Mouse (Mus musculus) kidney, postnatal 25 days (tissue): Measurements from ENCODE around the gene Iqschfp.

Experiments used
- DNase-seq, 2 experiments: peaks; one replicate each; pipeline ENCODE4 v3.0.0; 2021; ENCODE audit warnings: mixed read lengths in 2 of 2

Iqschfp gene

DNA sequence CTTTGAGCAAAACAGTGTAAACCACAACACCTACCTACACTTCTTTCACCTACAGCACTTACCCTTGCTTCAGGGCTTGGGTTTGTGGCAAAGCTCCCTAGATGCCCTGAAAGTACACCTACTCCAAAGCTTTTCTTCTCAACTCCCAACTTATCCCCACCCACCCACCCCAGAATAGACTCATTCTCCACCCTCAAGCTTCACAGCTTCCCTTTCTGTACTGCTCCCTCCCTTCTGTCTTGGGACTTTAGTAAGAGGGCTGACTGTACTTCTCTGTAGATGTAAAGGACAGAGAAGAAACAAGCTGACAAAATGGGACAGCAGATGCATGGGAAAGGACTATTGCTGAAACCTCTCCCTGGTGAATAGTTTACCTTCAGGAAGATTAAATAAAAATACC lies 476.0 kb downstream of the Iqschfp start:
- DNase-seq = no peak

DNA sequence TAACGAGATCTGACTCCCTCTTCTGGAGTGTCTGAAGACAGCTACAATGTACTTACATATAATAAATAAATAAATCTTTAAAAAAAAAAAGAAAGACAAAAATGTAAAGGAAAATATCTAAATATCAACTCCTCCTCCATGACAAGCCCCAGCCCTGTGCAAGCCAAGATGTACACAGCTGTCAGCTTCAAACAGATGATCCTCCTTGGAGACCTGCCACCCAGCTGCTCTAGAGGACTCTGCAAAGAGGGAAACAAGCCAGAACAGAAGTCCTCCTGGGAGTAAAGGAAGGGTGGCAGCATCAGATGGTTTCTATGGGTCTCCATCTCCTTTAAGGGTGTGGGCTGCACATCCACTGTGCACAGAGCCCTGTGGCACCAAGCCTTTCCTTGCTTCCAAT lies 480.9 kb downstream of the Iqschfp start:
- DNase-seq = no peak

- DNase-seq = no peak
Measured at GRCm38 (mm10) chr3:68375100-68375508, 483.1 kb downstream of the Iqschfp start.

DNA sequence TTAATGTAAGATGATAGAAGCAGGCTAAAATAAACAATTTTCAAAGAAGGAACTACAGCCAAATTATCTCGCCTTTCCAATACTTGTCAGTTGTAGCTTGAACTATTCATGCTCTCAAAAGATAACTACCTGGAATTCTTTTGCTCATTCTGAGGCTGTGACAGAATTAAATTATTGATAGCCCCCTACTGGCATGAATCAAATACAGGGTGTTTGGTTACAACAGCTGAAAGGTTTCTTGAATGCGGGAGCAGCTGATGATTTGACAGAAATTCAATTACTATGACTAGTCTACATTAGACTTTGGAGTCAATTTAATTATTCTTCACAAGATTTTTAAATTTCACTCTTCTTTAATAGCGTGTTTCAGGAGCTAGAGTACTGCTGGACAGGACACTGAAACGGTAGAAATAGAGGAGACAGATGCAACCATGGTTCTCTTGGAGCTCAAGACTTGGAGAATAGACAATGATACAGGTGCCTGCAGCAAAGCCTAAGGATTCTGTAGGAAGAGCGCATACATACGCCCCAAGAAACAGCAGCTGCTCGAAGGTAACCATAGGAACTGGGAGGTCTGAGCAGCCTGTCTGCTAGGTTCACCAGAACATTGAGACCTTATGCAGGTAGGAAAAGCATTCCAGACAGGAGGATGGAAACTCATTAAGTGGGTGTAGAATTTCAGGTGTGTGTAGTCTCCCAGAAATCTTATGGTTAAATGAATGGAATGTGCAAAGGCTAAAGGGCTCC lies 485.6 kb downstream of the Iqschfp start:
- DNase-seq = no peak

- DNase-seq = no peak
Measured at GRCm38 (mm10) chr3:68378799-68379198, 486.8 kb downstream of the Iqschfp start.

DNA sequence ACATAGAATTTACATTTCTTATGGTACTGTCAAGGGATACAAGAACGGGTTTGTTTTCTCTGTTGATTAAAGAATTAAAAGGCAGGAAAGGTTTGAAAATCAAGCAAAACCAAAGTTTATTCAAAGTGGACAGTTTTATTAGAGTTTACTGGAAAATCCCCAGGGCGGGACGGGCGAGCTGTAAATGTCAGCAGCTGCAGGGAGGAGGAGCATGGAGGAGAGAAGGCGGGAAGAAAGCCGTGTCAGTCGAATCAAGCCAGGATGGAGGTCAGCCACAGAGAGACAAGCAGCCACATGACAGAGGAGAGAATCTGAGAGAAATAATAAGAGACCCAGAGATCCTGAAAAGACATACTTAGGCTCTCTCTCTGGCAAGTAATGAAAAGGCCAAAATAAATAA lies 487.2 kb downstream of the Iqschfp start:
- peak in 1 of 2 experiments; percentile 28 for DNase-seq

DNA sequence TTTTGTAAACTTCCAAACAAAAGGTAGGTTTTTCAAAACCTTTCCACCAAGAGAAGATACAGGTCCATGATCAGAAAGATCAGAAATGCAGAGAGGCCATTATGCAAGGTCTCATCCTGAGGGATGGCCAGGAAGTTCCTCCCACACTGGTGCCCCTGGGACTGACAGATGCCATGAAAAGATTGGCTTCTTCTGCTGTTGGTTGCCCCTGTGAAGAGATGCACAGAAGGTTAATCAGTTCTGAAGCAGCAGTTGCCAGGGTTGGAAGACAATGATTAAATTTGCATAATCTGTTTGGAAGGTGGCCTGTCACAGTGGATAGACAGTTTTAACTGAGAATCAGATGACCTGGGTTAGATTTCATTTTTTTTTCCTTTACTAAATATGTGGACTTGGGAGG lies 491.6 kb downstream of the Iqschfp start:
- DNase-seq = no peak

- DNase-seq = no peak
Measured at GRCm38 (mm10) chr3:68385544-68385943, 493.5 kb downstream of the Iqschfp start.

- DNase-seq = no peak
Measured at GRCm38 (mm10) chr3:68388023-68388422, 496.0 kb downstream of the Iqschfp start.

GRCm38 (mm10) chr3:68393578-68393977 lies 501.5 kb downstream of the Iqschfp start:
- peak; percentile 5 to 43 for DNase-seq

- no peak for DNase-seq
Measured at GRCm38 (mm10) chr3:68398691-68399090, 506.7 kb downstream of the Iqschfp start.

DNA sequence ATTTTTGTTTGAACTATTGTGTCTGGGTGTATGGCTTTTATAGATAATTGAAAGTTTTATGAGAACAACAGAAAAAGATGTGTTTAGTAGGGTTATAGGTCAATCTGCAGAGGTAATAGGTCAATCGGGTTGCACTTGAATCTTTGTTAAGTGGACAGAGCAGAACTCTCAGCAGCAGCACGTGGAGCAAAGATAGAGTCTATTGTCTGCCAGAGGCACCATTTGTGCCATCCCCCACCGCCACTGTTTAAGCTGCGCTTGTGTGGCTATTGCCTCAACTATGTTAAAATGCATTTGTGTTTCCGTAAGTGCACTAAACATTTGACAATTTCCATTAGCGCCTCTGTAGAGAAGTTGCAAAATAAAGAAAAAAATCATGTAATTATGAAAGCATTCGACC lies 508.1 kb downstream of the Iqschfp start:
- no peak for DNase-seq

- no peak for DNase-seq
Measured at GRCm38 (mm10) chr3:68403343-68403742, 511.3 kb downstream of the Iqschfp start.

DNA sequence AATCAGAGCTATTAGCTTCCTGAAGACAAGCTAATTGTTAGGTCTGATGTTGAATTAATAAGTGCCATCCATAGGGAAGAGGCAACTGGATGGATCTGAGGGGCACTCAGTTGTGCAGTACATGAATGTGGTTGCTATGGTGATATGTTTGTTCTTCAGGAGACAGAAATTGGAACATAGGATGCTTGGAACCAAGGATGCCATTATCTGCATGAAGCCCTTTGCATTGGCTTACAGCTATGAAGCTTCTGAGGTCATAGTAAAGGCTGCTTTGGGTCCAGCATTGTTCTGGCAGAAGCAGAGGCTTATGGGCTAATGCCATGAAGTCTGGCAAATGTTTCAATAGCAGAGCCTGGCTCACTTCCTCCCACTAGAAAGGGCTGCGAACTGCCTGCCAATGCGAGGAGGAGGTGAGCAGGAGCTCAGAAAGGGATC lies 511.8 kb downstream of the Iqschfp start:
- no peak for DNase-seq

GRCm38 (mm10) chr3:68405724-68406123 lies 513.7 kb downstream of the Iqschfp start:
- no peak for DNase-seq

DNA sequence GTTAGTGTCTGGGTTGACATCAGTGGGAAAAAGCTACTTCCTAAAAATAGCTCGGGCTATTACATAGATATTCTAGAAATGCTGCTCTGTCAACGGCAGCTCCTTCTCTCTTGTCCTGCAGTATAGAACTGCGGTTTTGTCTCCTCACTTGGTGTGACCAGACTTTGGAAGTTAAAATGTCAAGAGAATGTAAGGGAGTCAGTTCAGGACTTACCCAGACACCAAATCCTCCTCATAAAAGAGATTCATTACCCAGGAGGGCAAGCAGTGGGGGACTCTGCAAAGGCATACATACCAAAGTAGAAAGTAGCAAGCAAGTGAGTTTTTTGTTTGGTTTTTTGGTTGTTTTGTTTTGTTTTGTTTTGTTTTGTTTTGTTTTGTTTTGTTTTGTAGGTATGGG lies 520.2 kb downstream of the Iqschfp start:
- no peak for DNase-seq

- DNase-seq = no peak
Measured at GRCm38 (mm10) chr3:68419792-68420191, 527.8 kb downstream of the Iqschfp start.

GRCm38 (mm10) chr3:68420927-68421326 lies 528.9 kb downstream of the Iqschfp start:
- no peak for DNase-seq

GRCm38 (mm10) chr3:68421849-68422248 lies 529.8 kb downstream of the Iqschfp start:
- no peak for DNase-seq

GRCm38 (mm10) chr3:68428081-68428480 lies 536.0 kb downstream of the Iqschfp start:
- DNase-seq = no peak

DNA sequence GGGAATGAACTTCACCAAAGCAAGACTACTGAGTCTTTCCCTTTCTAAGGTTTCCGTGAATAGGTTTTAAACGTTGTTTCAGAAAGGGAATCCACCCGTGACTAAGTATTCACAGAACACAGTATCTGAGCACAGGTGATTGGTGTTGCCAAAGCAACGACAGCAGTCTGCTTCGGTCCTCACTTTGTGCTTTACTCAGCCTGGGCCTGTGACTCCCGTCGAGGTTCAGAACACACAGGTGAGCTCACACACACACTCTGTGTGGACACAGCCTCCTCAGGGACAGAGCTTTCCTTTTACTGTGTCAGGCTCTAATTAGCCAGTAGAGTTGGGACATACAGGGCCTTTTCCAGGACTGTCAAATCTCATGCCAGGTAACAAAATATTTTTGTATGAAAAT lies 542.4 kb downstream of the Iqschfp start:
- DNase-seq = peak in 1 of 2 experiments; percentile 40

DNA sequence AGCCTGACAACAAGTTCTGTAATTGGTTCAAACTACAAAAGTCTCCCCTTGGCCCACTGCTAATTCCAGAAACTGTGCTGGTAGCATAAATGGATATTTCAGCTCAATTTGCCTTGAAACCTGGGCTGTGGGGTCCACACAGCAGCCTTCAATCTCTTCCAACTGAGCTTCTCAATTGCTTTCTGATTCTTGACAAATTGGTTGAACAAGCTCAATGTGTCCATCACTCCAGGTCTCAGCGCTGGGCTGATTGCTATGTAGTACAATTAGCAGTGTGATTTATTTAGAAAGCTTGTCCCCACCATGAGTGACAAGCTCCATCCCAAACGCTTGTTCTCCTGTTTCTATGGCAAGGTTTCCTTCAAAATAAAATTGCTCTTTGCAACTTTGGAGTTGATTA lies 542.9 kb downstream of the Iqschfp start:
- DNase-seq = no peak

DNA sequence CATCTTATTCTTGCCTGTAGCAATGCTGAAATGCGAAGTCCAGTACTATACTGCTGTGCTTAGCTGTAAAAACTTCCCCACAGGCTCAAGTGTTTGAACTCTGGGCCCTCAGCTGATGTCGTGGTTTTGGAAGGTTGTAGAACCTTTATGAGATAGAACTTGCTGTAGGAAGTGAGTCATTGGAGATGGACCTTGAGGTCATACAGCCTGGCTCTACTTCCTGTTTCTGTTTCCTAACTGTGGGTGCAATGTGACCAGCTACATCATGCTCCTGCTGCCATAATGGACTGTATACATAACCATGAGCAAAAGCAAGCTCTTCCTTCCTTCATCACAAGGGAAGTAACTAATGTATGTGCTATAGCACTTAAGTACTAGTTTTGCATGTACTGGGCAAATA lies 556.4 kb downstream of the Iqschfp start:
- no peak for DNase-seq

DNA sequence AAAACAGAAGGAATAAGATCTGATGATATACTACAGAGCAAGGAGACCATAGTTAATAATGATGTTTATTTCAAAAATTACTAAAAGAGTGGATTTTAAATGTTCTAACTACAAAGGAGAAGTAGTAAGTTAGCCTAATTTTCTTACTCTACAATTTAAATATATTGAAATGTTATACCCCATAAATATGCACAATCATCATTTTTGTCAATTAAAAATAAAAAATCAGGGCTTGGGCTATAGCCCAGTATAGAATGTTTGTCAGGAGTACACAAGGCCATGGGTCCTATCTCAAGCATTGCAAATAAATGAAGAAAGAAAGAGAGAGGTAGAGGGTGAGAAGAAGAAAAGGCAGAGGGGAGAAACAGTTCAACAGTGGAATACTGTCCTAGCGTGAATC lies 559.6 kb downstream of the Iqschfp start:
- DNase-seq = no peak

DNA sequence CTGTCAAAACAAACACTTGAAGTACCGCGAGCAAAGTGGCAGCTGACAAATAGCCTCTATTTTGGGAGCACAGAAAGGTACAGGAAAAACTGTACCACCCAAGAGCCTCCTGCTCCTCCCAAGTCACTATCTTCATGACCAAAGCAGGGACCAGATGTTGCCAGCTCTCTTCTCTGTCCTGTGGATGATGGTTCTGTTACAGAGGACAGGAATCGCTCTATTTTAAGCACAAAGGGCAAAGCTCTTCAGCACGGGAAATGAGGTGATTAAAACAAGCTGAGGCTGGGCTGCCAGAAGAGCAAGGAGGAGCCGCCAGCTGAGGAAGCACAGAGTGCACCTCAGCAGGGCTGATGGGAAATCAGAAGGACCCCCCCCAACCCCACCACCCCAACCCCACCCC lies 561.2 kb downstream of the Iqschfp start:
- peak in 1 of 2 experiments; percentile 38 for DNase-seq
